Mouse (Mus musculus) stomach, embryonic 15.5 days (tissue): Measurements from ENCODE around the gene Tfap4. TPM values are rescaled to one million over a fixed set of nuclear protein-coding genes. Genes with fewer than 3 reads are reported as not detected.

Experiments
- ATAC-seq: fragments of 200-750 bp; cut with Nextera tagmentation; 2 replicates; pipeline ENCODE4 v1.8.0; 2017; ENCODE audit warnings: low read depth, moderate number of reproducible peaks, moderate TSS enrichment; ENCODE audit not compliant: insufficient read depth, low FRiP score
- H3K27ac ChIP-seq: fragments of 300-500 bp; sonication (generic); 2 replicates; pipeline ENCODE4 v1.5.1; 2015; ENCODE audit warnings: mild to moderate bottlenecking, inconsistent platforms
- H3K27me3 ChIP-seq: fragments of 300-500 bp; sonication (generic); replicated peaks from 2 replicates; pipeline ENCODE4 v1.6.1; 2015; ENCODE audit warnings: inconsistent platforms
- H3K36me3 ChIP-seq: fragments of 300-500 bp; sonication (generic); 2 replicates; pipeline ENCODE4 v1.6.1; 2015; ENCODE audit warnings: inconsistent platforms
- H3K4me1 ChIP-seq: fragments of 300-500 bp; sonication (generic); 2 replicates; pipeline ENCODE4 v1.6.1; 2015; ENCODE audit warnings: inconsistent platforms
- H3K4me2 ChIP-seq: fragments of 300-500 bp; sonication (generic); 2 replicates; pipeline ENCODE4 v1.6.1; 2015; ENCODE audit warnings: mild to moderate bottlenecking, inconsistent platforms
- H3K4me3 ChIP-seq: fragments of 300-500 bp; sonication (generic); replicated peaks from 2 replicates; pipeline ENCODE4 v1.5.1; 2015; ENCODE audit warnings: inconsistent platforms
- H3K9ac ChIP-seq: fragments of 300-500 bp; sonication (generic); 2 replicates; pipeline ENCODE4 v1.6.1; 2015; ENCODE audit warnings: inconsistent platforms
- H3K9me3 ChIP-seq: fragments of 300-500 bp; sonication (generic); 2 replicates; pipeline ENCODE4 v1.6.1; 2016; ENCODE audit warnings: inconsistent platforms
- WGBS: fragments of 180-500 bp; shearing (Covaris S2); methylation state at CpG from one replicate; pipeline ENCODE4 v1.1.7; 2015; 5-methylcytosine and 5-hydroxymethylcytosine counted together
- polyA plus RNA-seq: library from polyadenylated mRNA; unstranded; fragments of >200 nt; fragmentation: Nextera tagmentation; extraction: Ambion mirVana; gene quantifications from 2 replicates; pipeline ENCODE4 v1.2.1, GENCODE M21; 2015

Gene Tfap4
- polyA plus RNA-seq, 1 experiment from 2014 or later = 20.3 TPM

GRCm38 (mm10) chr16:4560145-4560952 is 695 bp upstream of the Tfap4 start:
- Histone ChIP-seq H3K27me3 (no peaks in the 10 kb centered on the region), H3K27ac (peak overlapping the region; percentile 96), H3K4me1 (peaks cover 24% of the 10 kb centered on the region), H3K9ac (peak overlapping the region; percentile 39; the same call in 1 of the 2 replicates), H3K9me3 (no peaks in the 10 kb centered on the region), H3K36me3 (no peaks in the 10 kb centered on the region), H3K4me2 (peak overlapping the region; percentile 93), H3K4me3 (peak overlapping the region; percentile 88)
- under 1% methylated on average over 42 of the region's 43 CpGs for WGBS
- ATAC-seq = peak; percentile 16

DNA sequence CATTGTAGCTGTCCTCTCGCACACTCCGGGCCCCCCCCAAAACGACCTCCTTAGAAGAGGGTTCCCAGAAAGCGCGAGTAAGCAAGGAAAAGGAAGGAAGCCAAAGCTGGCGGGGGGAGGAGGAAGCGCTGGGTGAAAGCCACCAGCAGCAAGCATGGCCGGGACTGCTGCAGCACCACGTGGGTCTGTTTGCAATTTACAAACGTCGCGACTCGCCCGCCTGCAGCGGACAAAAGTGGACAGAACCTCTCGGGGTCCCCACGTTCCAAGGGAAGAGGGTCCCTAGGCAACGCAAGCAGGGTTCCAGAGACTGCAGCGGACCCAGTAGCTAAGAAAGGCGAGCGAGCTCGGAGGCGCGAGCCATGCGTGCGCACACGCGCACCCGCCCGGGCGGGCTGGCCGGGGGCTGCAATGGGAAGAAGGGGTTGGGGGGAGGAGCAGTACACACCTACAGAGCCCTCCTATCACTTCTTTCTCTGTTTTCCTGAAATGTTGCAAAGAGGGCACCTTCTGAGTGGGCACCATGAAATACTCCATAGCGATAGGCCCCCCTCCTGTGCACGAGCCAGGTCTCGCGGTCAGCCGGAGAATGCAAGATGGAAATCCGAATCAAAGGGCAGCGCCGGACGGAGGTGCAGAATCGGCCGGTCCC is 548 bp downstream of the Tfap4 start:
- Histone ChIP-seq H3K27me3 (no peaks in the 10 kb centered on the region), H3K4me3 (peak overlapping the region; percentile 88), H3K4me1 (peaks cover 36% of the 10 kb centered on the region), H3K36me3 (no peaks in the 10 kb centered on the region), H3K27ac (peak overlapping the region; percentile 96), H3K4me2 (peak overlapping the region; percentile 93), H3K9ac (peak overlapping the region; percentile 60), H3K9me3 (no peaks in the 10 kb centered on the region)
- WGBS = under 1% methylated on average over 41 of the region's 43 CpGs
- ATAC-seq = peak; percentile 9; the same call in 1 of the 2 replicates

DNA sequence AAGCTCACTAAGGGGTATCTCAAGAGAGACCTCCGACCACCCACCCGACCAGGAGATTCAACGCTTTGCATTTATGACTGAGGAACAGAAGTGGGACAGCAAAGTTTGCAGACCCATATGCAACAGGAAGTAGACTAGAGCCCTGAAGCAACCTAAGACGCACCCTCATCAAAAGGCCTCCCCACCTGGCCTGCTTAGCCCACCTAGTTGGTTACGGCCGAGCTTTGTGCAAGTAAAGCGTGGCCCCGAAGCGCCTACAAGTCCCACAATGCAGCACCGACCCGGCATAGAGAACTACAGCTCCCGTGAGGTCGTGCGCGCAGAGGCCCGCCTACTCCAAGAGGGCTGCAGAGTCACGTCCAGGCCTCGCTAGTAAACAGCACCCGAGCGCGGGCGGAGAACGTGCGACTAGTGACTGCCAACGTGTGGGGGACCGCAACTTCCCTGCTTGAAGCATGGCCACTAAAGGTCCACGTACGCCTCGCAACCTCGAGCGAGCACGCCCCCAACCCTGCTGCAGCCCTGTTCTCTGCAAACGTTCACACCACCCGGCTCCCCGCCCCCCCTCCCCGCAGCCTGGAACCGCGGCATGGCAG is 1.2 kb downstream of the Tfap4 start:
- Histone ChIP-seq H3K36me3 (no peaks in the 10 kb centered on the region), H3K9me3 (no peaks in the 10 kb centered on the region), H3K27ac (peak overlapping the region; percentile 96), H3K4me1 (peaks cover 42% of the 10 kb centered on the region), H3K27me3 (no peaks in the 10 kb centered on the region), H3K4me2 (peak overlapping the region; percentile 93), H3K4me3 (peak overlapping the region; percentile 88), H3K9ac (peak overlapping the region; percentile 60)
- WGBS = under 1% methylated on average over 38 of the region's 38 CpGs
- ATAC-seq = peak; percentile 91

- H3K4me3 ChIP-seq = peak overlapping the region; percentile 88
- peak; percentile 67 for ATAC-seq
- H3K27ac ChIP-seq = peak overlapping the region; percentile 96
- WGBS = under 1% methylated on average over 19 of the region's 19 CpGs
- H3K4me2 ChIP-seq = peak overlapping the region; percentile 93
- H3K4me1 ChIP-seq = peaks cover 47% of the 10 kb centered on the region
- no peaks in the 10 kb centered on the region for H3K27me3 ChIP-seq
- no peaks in the 10 kb centered on the region for H3K9me3 ChIP-seq
- no peaks in the 10 kb centered on the region for H3K36me3 ChIP-seq
- peak overlapping the region; percentile 60 for H3K9ac ChIP-seq
These were observed 1.7 kb downstream of the Tfap4 start for GRCm38 (mm10) chr16:4557949-4558348.

DNA sequence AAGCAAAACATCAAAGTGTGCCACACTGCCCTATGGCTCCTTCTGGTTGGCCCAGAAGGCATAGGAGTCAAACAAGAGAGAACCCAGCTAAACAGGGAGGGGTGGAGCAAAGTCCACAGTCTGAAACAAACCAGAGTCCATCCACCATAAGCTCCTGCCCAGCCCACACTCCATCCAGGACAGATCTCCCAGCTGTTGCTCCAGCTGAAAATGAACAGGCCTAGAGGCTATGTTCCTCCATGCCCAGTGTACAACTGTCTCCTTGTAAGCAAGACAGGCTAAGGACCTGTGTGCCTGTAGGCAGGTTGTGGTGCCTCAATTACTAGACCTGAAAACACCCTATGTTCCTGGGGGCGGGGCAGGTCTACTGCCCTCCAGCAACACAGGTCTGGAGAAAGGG is 2.6 kb downstream of the Tfap4 start:
- ATAC-seq = 0 out of 2 replicates have a peak, but pooled peaks have one; percentile 9
- Histone ChIP-seq H3K27ac (peak overlapping the region; percentile 96), H3K4me2 (peak overlapping the region; percentile 93), H3K9ac (peak overlapping the region; percentile 60; the same call in 1 of the 2 replicates), H3K4me3 (peak overlapping the region; percentile 88), H3K27me3 (no peaks in the 10 kb centered on the region), H3K36me3 (no peaks in the 10 kb centered on the region), H3K4me1 (peaks cover 56% of the 10 kb centered on the region), H3K9me3 (no peaks in the 10 kb centered on the region)
- WGBS = 71% methylated on average over 1 of the region's 1 CpGs

DNA sequence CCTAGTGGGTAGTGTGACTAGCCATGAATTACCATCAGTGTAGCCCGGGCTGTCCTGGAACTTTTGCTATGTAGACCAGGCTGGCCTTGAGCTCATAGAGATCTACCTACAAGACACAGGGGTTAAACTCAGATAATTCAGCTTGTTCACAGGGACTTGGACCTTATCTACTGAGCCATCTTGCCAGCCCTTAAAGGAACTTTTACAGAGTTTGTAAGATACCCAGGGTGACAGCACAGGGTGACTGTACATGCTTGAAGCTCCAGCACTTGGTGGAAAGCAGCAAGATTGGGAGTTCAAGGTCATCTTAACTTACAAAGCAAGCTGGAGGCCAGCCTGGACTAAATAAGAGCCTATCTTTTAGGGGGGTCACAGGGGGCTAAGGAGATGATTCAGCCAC is 4.1 kb downstream of the Tfap4 start:
- Histone ChIP-seq H3K27ac (no peak overlapping the region), H3K9me3 (no peaks in the 10 kb centered on the region), H3K4me3 (no peak overlapping the region), H3K4me2 (no peak overlapping the region), H3K4me1 (peaks cover 60% of the 10 kb centered on the region), H3K27me3 (no peaks in the 10 kb centered on the region), H3K9ac (no peak overlapping the region), H3K36me3 (0 out of 2 replicates have a peak, but pooled peaks cover 5% of the 10 kb centered on the region)
- ATAC-seq = no peak
- 88% methylated on average over 1 of the region's 1 CpGs for WGBS

- no peaks in the 10 kb centered on the region for H3K9me3 ChIP-seq
- 20% methylated on average over 6 of the region's 6 CpGs for WGBS
- H3K27me3 ChIP-seq = no peaks in the 10 kb centered on the region
- no peak overlapping the region for H3K4me3 ChIP-seq
- 0 out of 2 replicates have a peak, but pooled peaks cover 15% of the 10 kb centered on the region for H3K36me3 ChIP-seq
- peak; percentile 59; the same call in 1 of the 2 replicates for ATAC-seq
- H3K27ac ChIP-seq = peak overlapping the region; percentile 83
- H3K9ac ChIP-seq = no peak overlapping the region
- peaks cover 56% of the 10 kb centered on the region for H3K4me1 ChIP-seq
- peak overlapping the region; percentile 21 for H3K4me2 ChIP-seq
These were observed 6.7 kb downstream of the Tfap4 start for GRCm38 (mm10) chr16:4552829-4553550.

DNA sequence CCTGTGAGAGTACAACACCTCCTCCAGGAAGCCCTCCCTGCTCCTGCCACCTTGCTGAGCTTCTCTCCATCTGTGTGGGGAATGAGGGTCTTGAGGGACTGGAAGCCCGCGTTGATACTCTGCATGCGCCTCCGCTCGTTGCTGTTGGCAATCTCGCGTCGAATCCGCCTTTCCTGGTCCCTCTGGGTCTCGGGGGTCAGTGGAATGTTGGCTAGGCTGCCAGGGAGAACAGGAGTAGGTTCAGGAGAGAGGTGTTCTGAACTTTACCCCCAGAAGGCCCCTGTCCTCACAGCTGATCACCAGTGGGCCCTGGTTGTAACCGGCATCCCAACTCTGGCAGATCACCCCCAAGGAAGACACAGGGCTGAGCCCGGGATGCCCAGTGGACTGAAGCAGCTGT is 7.8 kb downstream of the Tfap4 start:
- Histone ChIP-seq H3K27ac (0 out of 2 replicates have a peak overlapping the region, but pooled peaks have one; percentile 83), H3K4me1 (peaks cover 50% of the 10 kb centered on the region), H3K4me3 (no peak overlapping the region), H3K27me3 (no peaks in the 10 kb centered on the region), H3K9ac (no peak overlapping the region), H3K9me3 (no peaks in the 10 kb centered on the region), H3K4me2 (no peak overlapping the region), H3K36me3 (peaks cover 18% of the 10 kb centered on the region; the same call in 1 of the 2 replicates)
- no peak for ATAC-seq
- 89% methylated on average over 12 of the region's 12 CpGs for WGBS

DNA sequence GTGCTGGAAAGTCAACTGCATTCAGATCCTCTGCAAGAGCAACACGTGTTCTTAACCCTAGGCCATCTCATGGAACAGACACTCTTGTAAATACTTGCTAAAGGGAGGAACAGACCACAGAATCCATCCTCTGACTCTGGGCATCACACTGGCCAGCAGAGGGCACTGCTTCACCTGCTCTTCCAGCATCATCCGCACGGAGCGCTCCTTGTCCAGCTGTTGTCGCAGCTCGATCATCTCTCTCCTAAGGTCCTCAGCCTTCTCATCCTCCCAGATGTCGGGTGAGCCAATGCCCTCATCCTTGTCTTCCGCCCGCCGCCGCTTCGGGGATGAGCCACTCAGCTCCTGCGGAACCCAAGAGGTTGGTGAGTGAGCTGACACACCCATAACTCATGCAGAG is 8.6 kb downstream of the Tfap4 start:
- H3K4me3 ChIP-seq = no peak overlapping the region
- H3K9me3 ChIP-seq = no peaks in the 10 kb centered on the region
- 39% methylated on average over 13 of the region's 13 CpGs for WGBS
- H3K4me2 ChIP-seq = no peak overlapping the region
- peaks cover 45% of the 10 kb centered on the region for H3K4me1 ChIP-seq
- H3K27me3 ChIP-seq = no peaks in the 10 kb centered on the region
- no peak overlapping the region for H3K9ac ChIP-seq
- H3K36me3 ChIP-seq = peaks cover 20% of the 10 kb centered on the region; the same call in 1 of the 2 replicates
- peak; percentile 29; the same call in 1 of the 2 replicates for ATAC-seq
- 0 out of 2 replicates have a peak overlapping the region, but pooled peaks have one; percentile 83 for H3K27ac ChIP-seq

DNA sequence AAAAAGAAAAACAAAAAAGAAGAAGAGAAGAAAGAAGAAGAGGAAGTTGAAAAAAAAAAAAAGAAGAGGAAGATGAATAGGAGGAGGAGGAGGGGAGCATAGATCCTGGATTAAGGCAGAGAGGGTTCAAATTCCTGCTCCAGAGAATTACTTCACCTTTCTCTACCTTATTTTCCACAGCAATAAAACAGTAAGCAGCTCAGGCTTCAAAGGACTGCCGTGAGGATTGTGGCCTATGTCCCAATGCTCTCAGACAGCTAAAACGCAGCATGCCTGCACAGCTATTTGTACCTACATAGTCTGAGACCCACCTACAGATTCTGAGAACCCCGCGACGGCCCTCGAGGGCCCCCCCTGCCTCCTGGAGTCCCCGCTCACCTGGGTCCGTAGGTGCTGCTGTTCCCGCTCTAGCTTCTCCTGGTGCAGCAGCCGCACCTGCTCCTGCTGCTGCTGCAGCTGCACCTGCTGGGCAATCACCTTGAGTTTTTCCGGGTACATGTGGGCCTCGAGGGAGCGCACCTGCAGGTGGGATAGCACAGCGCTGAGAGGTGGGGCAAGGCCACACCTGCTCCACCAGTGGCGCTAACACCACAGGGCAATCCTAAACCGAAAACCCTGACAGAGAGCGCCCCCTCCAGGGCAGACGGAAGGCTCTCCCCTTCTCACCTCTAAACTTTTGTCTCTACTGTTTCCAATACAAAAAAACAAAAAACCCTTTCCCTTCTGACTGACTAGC is 10.5 kb downstream of the Tfap4 start:
- peaks cover 30% of the 10 kb centered on the region for H3K4me1 ChIP-seq
- H3K36me3 ChIP-seq = peaks cover 27% of the 10 kb centered on the region; the same call in 1 of the 2 replicates
- no peaks in the 10 kb centered on the region for H3K9me3 ChIP-seq
- H3K27me3 ChIP-seq = no peaks in the 10 kb centered on the region
- no peak overlapping the region for H3K4me3 ChIP-seq
- H3K27ac ChIP-seq = peak overlapping the region; percentile 46; the same call in 1 of the 2 replicates
- H3K9ac ChIP-seq = no peak overlapping the region
- no peak overlapping the region for H3K4me2 ChIP-seq
- WGBS = 87% methylated on average over 18 of the region's 18 CpGs
- no peak for ATAC-seq

DNA sequence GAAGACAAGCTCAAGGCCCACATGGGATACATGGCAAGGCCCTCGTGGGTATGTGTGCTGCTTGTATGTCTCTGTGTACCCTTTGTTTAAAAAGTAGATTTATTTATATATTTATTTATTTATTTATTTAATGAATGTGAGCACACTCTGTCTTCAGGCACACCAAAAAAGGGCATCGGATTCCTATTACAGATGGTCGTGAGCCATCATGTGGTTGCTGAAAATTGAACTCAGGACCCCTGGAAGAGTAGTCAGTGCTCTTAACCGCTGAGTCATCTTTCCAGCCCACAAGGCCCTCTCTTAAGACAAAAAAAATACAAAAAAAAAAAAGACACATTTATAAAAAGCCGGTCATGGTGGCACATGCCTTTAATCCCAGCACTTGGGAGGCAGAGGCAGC is 12.0 kb downstream of the Tfap4 start:
- H3K9ac ChIP-seq = no peak overlapping the region
- peaks cover 14% of the 10 kb centered on the region for H3K4me1 ChIP-seq
- no peaks in the 10 kb centered on the region for H3K9me3 ChIP-seq
- WGBS = 89% methylated on average over 5 of the region's 5 CpGs
- no peak for ATAC-seq
- no peak overlapping the region for H3K4me2 ChIP-seq
- H3K27me3 ChIP-seq = no peaks in the 10 kb centered on the region
- no peak overlapping the region for H3K4me3 ChIP-seq
- no peak overlapping the region for H3K27ac ChIP-seq
- H3K36me3 ChIP-seq = peaks cover 27% of the 10 kb centered on the region; the same call in 1 of the 2 replicates
